Comparison of ENCODE assay signal across 9 mouse cellular contexts in genomic region chr4:62516079-62516478, GRCm38 (mm10). TPM values are rescaled to one million over a fixed set of nuclear protein-coding genes. Genes with fewer than 3 reads are reported as not detected.
DNase-seq lines count a peak whose midpoint lies in the region; ATAC-seq lines count a peak whose summit lies in the region.
"Had no signal": no experiment of that assay in that cellular context is flagged by ENCODE, and none has a peak within 500 bp of the region (broad histone marks: within the 10 kb centered on the region; RNA-seq: fewer than 3 reads in every experiment).

No protein-coding gene starts in this region.

- H3K4me2 ChIP-seq in liver, embryonic 11.5 days = peak overlapping the region; percentile 77
- H3K4me2 ChIP-seq: neural tube, embryonic 12.5 days had no signal

- intact Hi-C loops in gastrocnemius, postnatal 14 days (cut with DNase I; ENCODE audit: low total_unique reads) = no loop called here
- intact Hi-C loops in heart, postnatal 36 days (cut with DNase I) = loop anchor here (5.0 kb wide), 1 partner anchor 109 kb away; the partner anchor contains the start of genes Cdc26 and Prpf4

- ATAC-seq in liver, embryonic 11.5 days (replicated peaks; ENCODE audit: low FRiP score) = peak; percentile 19; the same call in 1 of the 2 replicates

- H3K36me3 ChIP-seq in liver, embryonic 11.5 days (ENCODE audit: control insufficient read depth, insufficient read depth, low read length) = peaks cover 34% of the 10 kb centered on the region

- peak overlapping the region; percentile 93 for H3K27ac ChIP-seq in liver, embryonic 11.5 days (ENCODE audit: low read depth, low read length)
- H3K27ac ChIP-seq: neural tube, embryonic 12.5 days had no signal

- peak; percentile 32 for DNase-seq in gastrocnemius, postnatal 14 days
- DNase-seq in gastrocnemius, adult 8-10 months (ENCODE audit: low spot score in 2 of 2) = no peak
- peak; percentile 82 for DNase-seq in cerebellum, adult 9-11 months
- peak; percentile 57 to 65 for DNase-seq in heart, postnatal 36 days
- DNase-seq in liver, embryonic 11.5 days (ENCODE audit: low spot score) = no peak
- no peak for DNase-seq in ovary, postnatal 36 days (ENCODE audit: low spot score)
- DNase-seq in B cell, adult 2 months = no peak
- no peak for DNase-seq in thymus, postnatal 36 days

- WGBS in liver, embryonic 11.5 days = 14% methylated on average over 2 of the region's 2 CpGs

- no peaks in the 10 kb centered on the region for H3K9me3 ChIP-seq in liver, embryonic 11.5 days (ENCODE audit: control insufficient read depth, low read length)
- H3K9me3 ChIP-seq: neural tube, embryonic 12.5 days had no signal

- peak overlapping the region; percentile 93 for H3K9ac ChIP-seq in liver, embryonic 11.5 days (ENCODE audit: low read depth, low read length)
- H3K9ac ChIP-seq: neural tube, embryonic 12.5 days had no signal

- H3K4me1 ChIP-seq in liver, embryonic 11.5 days (replicated peaks; ENCODE audit: control insufficient read depth, insufficient read depth, low read length) = peaks cover 40% of the 10 kb centered on the region

- no peaks in the 10 kb centered on the region for H3K27me3 ChIP-seq in liver, embryonic 11.5 days (replicated peaks; ENCODE audit: control insufficient read depth, insufficient read depth, low read length)
- H3K27me3 ChIP-seq: neural tube, embryonic 12.5 days had no signal

- H3K4me3 ChIP-seq in liver, embryonic 11.5 days (ENCODE audit: low read depth, low read length) = peak overlapping the region; percentile 85
- H3K4me3 ChIP-seq: neural tube, embryonic 12.5 days had no signal

RNA-seq across cellular contexts. Expression of gene Alad, which starts 3.6 kb away (rescaled TPM):
- total RNA-seq in gastrocnemius, postnatal 14 days (2021) = 10 to 100 TPM; 21.9 to 22.1 TPM
- 10 to 100 TPM; 26.1 to 36.7 (median 30.3) TPM for total RNA-seq in gastrocnemius, adult 8-10 months (2022)
- total RNA-seq in heart, postnatal 36 days (2021) = 10 to 100 TPM; 68.1 to 68.2 TPM
- 468 and 489 TPM in 2 replicates for polyA plus RNA-seq in liver, embryonic 11.5 days (2014; fragmentation: Nextera tagmentation; extraction: Ambion mirVana)

RNA-seq across cellular contexts. Expression of gene Pole3, which starts 8.8 kb away (rescaled TPM):
- total RNA-seq in gastrocnemius, postnatal 14 days (2021) = 10 to 100 TPM; 15.8 to 16.9 TPM
- 10 to 100 TPM; 14.1 to 18.1 (median 15.1) TPM for total RNA-seq in gastrocnemius, adult 8-10 months (2022)
- 10 to 100 TPM; 17.1 to 20.2 TPM for total RNA-seq in heart, postnatal 36 days (2021)
- 102 and 106 TPM in 2 replicates for polyA plus RNA-seq in liver, embryonic 11.5 days (2014; fragmentation: Nextera tagmentation; extraction: Ambion mirVana)

RNA-seq across cellular contexts. Expression of gene 4933430I17Rik, which starts 9.1 kb away (rescaled TPM):
- total RNA-seq in gastrocnemius, postnatal 14 days (2021) = under 1 TPM; 0.33 to 0.45 TPM
- not detected for total RNA-seq in gastrocnemius, adult 8-10 months (2022)
- under 1 TPM in 1 of 2 experiments, not detected in 1; 0.22 TPM for total RNA-seq in heart, postnatal 36 days (2021)
- 0.36 and 0.49 TPM in 2 replicates for polyA plus RNA-seq in liver, embryonic 11.5 days (2014; fragmentation: Nextera tagmentation; extraction: Ambion mirVana)

RNA-seq across cellular contexts. Expression of gene Hdhd3, which starts 12.8 kb away (rescaled TPM):
- total RNA-seq in gastrocnemius, postnatal 14 days (2021) = 1 to 10 TPM; 3.1 to 3.5 TPM
- total RNA-seq in gastrocnemius, adult 8-10 months (2022) = 1 to 10 TPM in 3 of 4 experiments, under 1 TPM in 1; 0.40 to 1.8 (median 1.3) TPM
- total RNA-seq in heart, postnatal 36 days (2021) = 1 to 10 TPM; 3.2 to 3.8 TPM
- polyA plus RNA-seq in liver, embryonic 11.5 days (2014; fragmentation: Nextera tagmentation; extraction: Ambion mirVana) = 10.1 and 10.9 TPM in 2 replicates

RNA-seq across cellular contexts. Expression of gene Bspry, which starts 36.2 kb away (rescaled TPM):
- total RNA-seq in gastrocnemius, postnatal 14 days (2021) = under 1 TPM; 0.24 to 0.53 TPM
- total RNA-seq in gastrocnemius, adult 8-10 months (2022) = not detected
- not detected for total RNA-seq in heart, postnatal 36 days (2021)
- 0.48 and 0.99 TPM in 2 replicates for polyA plus RNA-seq in liver, embryonic 11.5 days (2014; fragmentation: Nextera tagmentation; extraction: Ambion mirVana)

Comparison
In these comparisons a context has a peak if more than half of its experiments do, and no peak if none do; other contexts are left out.
1. DNase-seq: peak in gastrocnemius, postnatal 14 days (single experiment), cerebellum, adult 9-11 months (single experiment) and heart, postnatal 36 days (2 of 2); none in gastrocnemius, adult 8-10 months (0 of 2), liver, embryonic 11.5 days (single experiment), ovary, postnatal 36 days (single experiment), B cell, adult 2 months (0 of 2) and thymus, postnatal 36 days (0 of 2).